Mouse (Mus musculus): Measurements from ENCODE around the gene Ncstn. TPM values are rescaled to one million over a fixed set of nuclear protein-coding genes. Genes with fewer than 3 reads are reported as not detected.

Gene Ncstn
- polyA plus RNA-seq, 1 experiment from 2014 or later, result 137 TPM

- peak overlapping the region; percentile 92 for H3K4me2 ChIP-seq (replicated peaks)
- peaks cover 11% of the 10 kb centered on the region; the same call in 1 of the 2 replicates for H3K36me3 ChIP-seq
- H3K4me3 ChIP-seq, result peak overlapping the region; percentile 72
- no peak overlapping the region for H3K27ac ChIP-seq
- WGBS, result 15% methylated on average over 9 of the region's 9 CpGs
- ATAC-seq (ENCODE audit: low FRiP score, low read depth), result no peak
- peaks cover 79% of the 10 kb centered on the region for H3K4me1 ChIP-seq
- H3K9me3 ChIP-seq, result no peaks in the 10 kb centered on the region
- H3K9ac ChIP-seq, result peak overlapping the region; percentile 85
- no peaks in the 10 kb centered on the region for H3K27me3 ChIP-seq (replicated peaks)
These were observed 58.3 kb downstream of the Ncstn start for GRCm38 (mm10) chr1:172024140-172024895.

- Histone ChIP-seq H3K4me2 (replicated peaks) (peak overlapping the region; percentile 55), H3K36me3 (peaks cover 11% of the 10 kb centered on the region; the same call in 1 of the 2 replicates), H3K27ac (0 out of 2 replicates have a peak overlapping the region, but pooled peaks have one; percentile 4), H3K9ac (0 out of 2 replicates have a peak overlapping the region, but pooled peaks have one; percentile 30), H3K4me1 (peaks cover 96% of the 10 kb centered on the region), H3K27me3 (replicated peaks) (no peaks in the 10 kb centered on the region), H3K9me3 (no peaks in the 10 kb centered on the region), H3K4me3 (no peak overlapping the region)
- ATAC-seq (ENCODE audit: low FRiP score, low read depth), result no peak
- 60% methylated on average over 10 of the region's 10 CpGs for WGBS
These were observed 62.6 kb downstream of the Ncstn start for GRCm38 (mm10) chr1:172019863-172020521.

- H3K4me2 ChIP-seq (replicated peaks), result peak overlapping the region; percentile 55
- ATAC-seq (ENCODE audit: low FRiP score, low read depth), result no peak
- peak overlapping the region; percentile 42; the same call in 1 of the 2 replicates for H3K27ac ChIP-seq
- H3K36me3 ChIP-seq, result peaks cover 11% of the 10 kb centered on the region; the same call in 1 of the 2 replicates
- peaks cover 96% of the 10 kb centered on the region for H3K4me1 ChIP-seq
- H3K27me3 ChIP-seq (replicated peaks), result no peaks in the 10 kb centered on the region
- no peak overlapping the region for H3K9ac ChIP-seq
- no peak overlapping the region for H3K4me3 ChIP-seq
- H3K9me3 ChIP-seq, result no peaks in the 10 kb centered on the region
- 95% methylated on average over 4 of the region's 4 CpGs for WGBS
These were observed 63.3 kb downstream of the Ncstn start for GRCm38 (mm10) chr1:172019339-172019738.

- 62% methylated on average over 9 of the region's 9 CpGs for WGBS
- Histone ChIP-seq H3K4me3 (no peak overlapping the region), H3K27ac (peak overlapping the region; percentile 90; the same call in 1 of the 2 replicates), H3K36me3 (peaks cover 11% of the 10 kb centered on the region; the same call in 1 of the 2 replicates), H3K9me3 (no peaks in the 10 kb centered on the region), H3K4me1 (peaks cover 96% of the 10 kb centered on the region), H3K27me3 (replicated peaks) (no peaks in the 10 kb centered on the region), H3K9ac (no peak overlapping the region; the same call in 1 of the 2 replicates), H3K4me2 (replicated peaks) (peak overlapping the region; percentile 55)
- no peak for ATAC-seq (ENCODE audit: low FRiP score, low read depth)
These were observed 64.0 kb downstream of the Ncstn start for GRCm38 (mm10) chr1:172018336-172019311.

GRCm38 (mm10) chr1:172017517-172018070 lies 65.0 kb downstream of the Ncstn start:
- Histone ChIP-seq H3K27me3 (replicated peaks) (no peaks in the 10 kb centered on the region), H3K4me1 (peaks cover 98% of the 10 kb centered on the region), H3K9me3 (no peaks in the 10 kb centered on the region), H3K4me3 (no peak overlapping the region), H3K36me3 (peaks cover 16% of the 10 kb centered on the region), H3K27ac (peak overlapping the region; percentile 90), H3K4me2 (replicated peaks) (peak overlapping the region; percentile 55), H3K9ac (peak overlapping the region; percentile 46)
- peak; percentile 18 for ATAC-seq (ENCODE audit: low FRiP score, low read depth)
- 62% methylated on average over 6 of the region's 6 CpGs for WGBS

DNA sequence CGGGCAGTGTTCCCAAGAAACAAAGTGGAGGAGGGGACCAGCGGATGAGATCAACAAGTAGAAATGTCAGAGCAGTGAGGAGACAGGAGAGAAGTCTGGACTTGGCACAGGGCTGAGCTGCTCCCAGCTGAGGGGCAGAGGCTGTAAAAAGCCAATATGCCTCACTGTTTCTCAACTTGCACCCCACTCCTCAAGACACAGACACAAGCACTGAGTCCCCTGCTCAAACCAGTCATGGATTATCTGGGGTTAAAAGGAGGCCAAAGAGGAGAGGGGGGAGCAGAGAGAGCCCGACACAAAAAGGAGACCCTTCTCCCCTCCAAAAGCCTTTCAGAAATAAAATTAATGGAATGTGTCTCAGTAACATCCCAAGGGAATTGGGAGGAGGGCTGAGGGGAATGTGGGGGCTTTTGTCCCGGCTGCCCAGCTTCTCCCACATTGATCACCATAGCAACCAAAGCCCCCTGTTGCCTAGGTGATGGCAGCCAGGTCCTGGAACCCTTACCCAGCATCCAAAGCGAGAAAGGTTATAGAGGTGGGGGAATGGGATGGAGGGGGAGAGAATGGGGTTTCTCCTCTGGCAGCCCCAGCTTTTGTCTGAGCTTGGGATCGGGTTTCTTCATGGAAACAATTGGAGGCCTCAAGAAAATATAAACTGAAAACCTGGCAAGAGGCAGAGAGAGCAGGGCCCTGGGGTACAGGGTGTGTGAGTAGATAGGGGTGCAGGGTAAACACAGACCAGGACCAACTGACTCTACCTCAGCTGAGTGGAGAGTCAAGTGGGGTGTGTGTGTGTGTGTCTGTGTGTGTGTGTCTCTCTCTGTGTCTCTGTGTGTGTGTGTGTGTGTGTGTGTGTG lies 65.7 kb downstream of the Ncstn start:
- Histone ChIP-seq H3K36me3 (peaks cover 12% of the 10 kb centered on the region), H3K9ac (peak overlapping the region; percentile 46), H3K4me1 (peaks cover 96% of the 10 kb centered on the region), H3K4me3 (peak overlapping the region; percentile 11; the same call in 1 of the 2 replicates), H3K27me3 (replicated peaks) (no peaks in the 10 kb centered on the region), H3K4me2 (replicated peaks) (peak overlapping the region; percentile 55), H3K27ac (peak overlapping the region; percentile 90), H3K9me3 (no peaks in the 10 kb centered on the region)
- peak; percentile 89 for ATAC-seq (ENCODE audit: low FRiP score, low read depth)
- WGBS, result 16% methylated on average over 6 of the region's 6 CpGs

- 43% methylated on average over 8 of the region's 8 CpGs for WGBS
- peak overlapping the region; percentile 11; the same call in 1 of the 2 replicates for H3K4me3 ChIP-seq
- H3K27ac ChIP-seq, result peak overlapping the region; percentile 90
- no peak for ATAC-seq (ENCODE audit: low FRiP score, low read depth)
- no peaks in the 10 kb centered on the region for H3K27me3 ChIP-seq (replicated peaks)
- H3K4me2 ChIP-seq (replicated peaks), result peak overlapping the region; percentile 55
- peak overlapping the region; percentile 40 for H3K9ac ChIP-seq
- peaks cover 18% of the 10 kb centered on the region for H3K36me3 ChIP-seq
- no peaks in the 10 kb centered on the region for H3K9me3 ChIP-seq
- H3K4me1 ChIP-seq, result peaks cover 90% of the 10 kb centered on the region
These were observed 66.6 kb downstream of the Ncstn start for GRCm38 (mm10) chr1:172016031-172016430.

Other genes with a start within 250 kb of the Ncstn start
- 0.66 and 1.2 TPM in 2 replicates for gene Cd84, start 243.1 kb downstream of the Ncstn start, polyA plus RNA-seq (2016; fragmentation: Nextera tagmentation; extraction: Ambion mirVana)
- not detected in 2 replicates for gene Gm10521, start 187.1 kb downstream of the Ncstn start, polyA plus RNA-seq (2016; fragmentation: Nextera tagmentation; extraction: Ambion mirVana)
- 0.20 TPM in 1 of 2 replicates, not detected in the other for gene Slamf6, start 165.3 kb downstream of the Ncstn start, polyA plus RNA-seq (2016; fragmentation: Nextera tagmentation; extraction: Ambion mirVana)
- gene Vangl2, start 54.4 kb downstream of the Ncstn start, polyA plus RNA-seq (2016; fragmentation: Nextera tagmentation; extraction: Ambion mirVana), result 66.0 and 69.7 TPM in 2 replicates
- gene Nhlh1, start 25.2 kb downstream of the Ncstn start, polyA plus RNA-seq (2016; fragmentation: Nextera tagmentation; extraction: Ambion mirVana), result 18.2 and 21.7 TPM in 2 replicates
- 216 and 227 TPM in 2 replicates for gene Copa, start 266 bp downstream of the Ncstn start, polyA plus RNA-seq (2016; fragmentation: Nextera tagmentation; extraction: Ambion mirVana)
- gene Pex19, start 44.0 kb upstream of the Ncstn start, polyA plus RNA-seq (2016; fragmentation: Nextera tagmentation; extraction: Ambion mirVana), result 191 TPM in 2 replicates
- 127 and 128 TPM in 2 replicates for gene Dcaf8, start 65.3 kb upstream of the Ncstn start, polyA plus RNA-seq (2016; fragmentation: Nextera tagmentation; extraction: Ambion mirVana)
- 293 and 305 TPM in 2 replicates for gene Pea15a, start 124.0 kb upstream of the Ncstn start, polyA plus RNA-seq (2016; fragmentation: Nextera tagmentation; extraction: Ambion mirVana)
- gene Casq1, start 137.1 kb upstream of the Ncstn start, polyA plus RNA-seq (2016; fragmentation: Nextera tagmentation; extraction: Ambion mirVana), result 2.1 TPM in 2 replicates
- gene Atp1a4, start 175.6 kb upstream of the Ncstn start, polyA plus RNA-seq (2016; fragmentation: Nextera tagmentation; extraction: Ambion mirVana), result not detected in 2 replicates
- gene Igsf8, start 178.8 kb upstream of the Ncstn start, polyA plus RNA-seq (2016; fragmentation: Nextera tagmentation; extraction: Ambion mirVana), result 165 and 171 TPM in 2 replicates
- gene Atp1a2, start 215.3 kb upstream of the Ncstn start, polyA plus RNA-seq (2016; fragmentation: Nextera tagmentation; extraction: Ambion mirVana), result 14.5 and 14.9 TPM in 2 replicates
- 1.4 and 1.6 TPM in 2 replicates for gene Kcnj9, start 246.5 kb upstream of the Ncstn start, polyA plus RNA-seq (2016; fragmentation: Nextera tagmentation; extraction: Ambion mirVana)

Measured in neural tube, embryonic 12.5 days (tissue).